Mouse (Mus musculus): ENCODE measurements around the gene Serpinb1c. TPM values are rescaled to one million over a fixed set of nuclear protein-coding genes. Genes with fewer than 3 reads are reported as not detected.

Serpinb1c gene
- polyA plus RNA-seq, 1 experiment from 2014 or later = not detected

DNA sequence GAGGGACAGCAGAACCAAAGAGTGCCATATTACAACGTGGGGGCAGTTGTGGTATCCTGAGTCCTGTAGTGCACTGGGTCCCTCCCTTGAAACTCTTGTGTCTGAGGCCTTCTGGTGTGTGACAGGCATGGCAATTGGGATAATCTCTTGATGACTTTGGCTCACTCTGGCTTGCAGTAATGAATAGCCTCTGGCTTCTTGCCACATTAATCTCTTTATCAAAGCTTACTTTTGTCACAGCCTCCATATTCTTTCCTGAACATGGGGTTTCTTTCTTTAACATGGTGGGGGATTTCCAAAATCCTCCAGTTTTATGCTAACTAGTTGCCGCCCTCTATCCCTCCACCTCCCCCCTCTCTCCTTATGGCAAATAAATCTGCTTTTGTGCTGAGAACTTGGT is 44.9 kb downstream of the Serpinb1c start:
- no peak overlapping the region for H3K27ac ChIP-seq (replicated peaks; ENCODE audit: low read depth, low read length)
- H3K9ac ChIP-seq (replicated peaks; ENCODE audit: low read length) = no peak overlapping the region
- H3K36me3 ChIP-seq (ENCODE audit: control insufficient read depth, insufficient read depth, low read length) = no peaks in the 10 kb centered on the region
- H3K4me1 ChIP-seq (ENCODE audit: control insufficient read depth, insufficient read depth, low read length) = peaks cover 2% of the 10 kb centered on the region; the same call in 1 of the 2 replicates
- no peaks in the 10 kb centered on the region for H3K9me3 ChIP-seq (ENCODE audit: control insufficient read depth, low read length)
- DNase-seq = peak; percentile 79
- ATAC-seq (ENCODE audit: low FRiP score, low TSS enrichment) = peak; percentile 80
- no peak overlapping the region for H3K4me3 ChIP-seq (replicated peaks; ENCODE audit: low read depth, low read length)
- 11% methylated on average over 2 of the region's 2 CpGs for WGBS
- H3K4me2 ChIP-seq (ENCODE audit: low read length) = no peak overlapping the region
- peaks cover 5% of the 10 kb centered on the region; the same call in 1 of the 2 replicates for H3K27me3 ChIP-seq (ENCODE audit: control insufficient read depth, insufficient read depth, low read length)

DNA sequence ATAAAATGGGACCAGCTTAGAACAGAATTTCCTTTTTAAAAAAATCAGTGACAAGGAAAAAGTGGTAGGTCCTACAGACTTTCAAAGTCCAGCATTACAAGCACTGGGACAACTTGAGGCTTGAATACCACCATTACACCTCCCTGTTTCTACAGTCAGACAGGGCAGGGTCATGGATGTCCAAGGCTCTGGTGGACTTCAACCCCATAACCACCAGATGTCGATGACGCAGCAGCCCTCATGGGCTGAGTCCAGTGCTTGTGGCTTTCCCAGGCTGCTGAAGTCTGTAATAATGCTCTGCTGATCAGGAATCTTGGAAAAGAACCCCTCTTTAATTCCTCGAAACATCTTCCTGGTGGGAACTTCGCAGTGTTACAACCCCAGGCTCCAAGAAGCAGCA is 45.5 kb downstream of the Serpinb1c start:
- Histone ChIP-seq H3K4me2 (ENCODE audit: low read length) (no peak overlapping the region), H3K4me1 (ENCODE audit: control insufficient read depth, insufficient read depth, low read length) (peaks cover 2% of the 10 kb centered on the region; the same call in 1 of the 2 replicates), H3K27ac (replicated peaks; ENCODE audit: low read depth, low read length) (no peak overlapping the region), H3K4me3 (replicated peaks; ENCODE audit: low read depth, low read length) (no peak overlapping the region), H3K9ac (replicated peaks; ENCODE audit: low read length) (no peak overlapping the region), H3K9me3 (ENCODE audit: control insufficient read depth, low read length) (no peaks in the 10 kb centered on the region), H3K27me3 (ENCODE audit: control insufficient read depth, insufficient read depth, low read length) (peaks cover 5% of the 10 kb centered on the region; the same call in 1 of the 2 replicates), H3K36me3 (ENCODE audit: control insufficient read depth, insufficient read depth, low read length) (no peaks in the 10 kb centered on the region)
- peak; percentile 49; the same call in 1 of the 2 replicates for ATAC-seq (ENCODE audit: low FRiP score, low TSS enrichment)
- WGBS = 51% methylated on average over 4 of the region's 4 CpGs
- DNase-seq = no peak

DNA sequence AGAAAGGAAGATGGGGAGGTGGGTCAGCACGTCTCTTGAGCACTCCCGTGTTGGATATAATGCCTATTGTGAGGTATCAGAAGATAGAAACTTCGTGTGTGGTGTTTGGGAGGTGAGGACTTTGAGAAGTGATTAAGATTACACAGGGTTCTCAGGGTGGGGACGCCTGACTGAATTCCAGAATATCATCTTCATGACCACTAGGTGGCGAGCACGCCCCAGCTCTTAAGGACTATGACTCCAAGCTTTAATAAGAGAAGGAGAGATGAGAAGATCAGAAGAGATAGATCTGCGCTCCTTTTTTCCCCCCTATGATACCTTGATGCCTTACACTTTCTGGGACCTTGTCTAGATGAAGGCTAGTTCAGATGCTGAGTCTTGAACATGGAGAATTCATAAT is 46.0 kb downstream of the Serpinb1c start:
- 10% methylated on average over 7 of the region's 7 CpGs for WGBS
- Histone ChIP-seq H3K36me3 (ENCODE audit: control insufficient read depth, insufficient read depth, low read length) (no peaks in the 10 kb centered on the region), H3K9ac (replicated peaks; ENCODE audit: low read length) (no peak overlapping the region), H3K4me3 (replicated peaks; ENCODE audit: low read depth, low read length) (no peak overlapping the region), H3K27ac (replicated peaks; ENCODE audit: low read depth, low read length) (no peak overlapping the region), H3K4me1 (ENCODE audit: control insufficient read depth, insufficient read depth, low read length) (peaks cover 2% of the 10 kb centered on the region; the same call in 1 of the 2 replicates), H3K9me3 (ENCODE audit: control insufficient read depth, low read length) (no peaks in the 10 kb centered on the region), H3K4me2 (ENCODE audit: low read length) (no peak overlapping the region), H3K27me3 (ENCODE audit: control insufficient read depth, insufficient read depth, low read length) (peaks cover 5% of the 10 kb centered on the region; the same call in 1 of the 2 replicates)
- DNase-seq (peak; percentile 81), ATAC-seq (ENCODE audit: low FRiP score, low TSS enrichment) (no peak)

DNA sequence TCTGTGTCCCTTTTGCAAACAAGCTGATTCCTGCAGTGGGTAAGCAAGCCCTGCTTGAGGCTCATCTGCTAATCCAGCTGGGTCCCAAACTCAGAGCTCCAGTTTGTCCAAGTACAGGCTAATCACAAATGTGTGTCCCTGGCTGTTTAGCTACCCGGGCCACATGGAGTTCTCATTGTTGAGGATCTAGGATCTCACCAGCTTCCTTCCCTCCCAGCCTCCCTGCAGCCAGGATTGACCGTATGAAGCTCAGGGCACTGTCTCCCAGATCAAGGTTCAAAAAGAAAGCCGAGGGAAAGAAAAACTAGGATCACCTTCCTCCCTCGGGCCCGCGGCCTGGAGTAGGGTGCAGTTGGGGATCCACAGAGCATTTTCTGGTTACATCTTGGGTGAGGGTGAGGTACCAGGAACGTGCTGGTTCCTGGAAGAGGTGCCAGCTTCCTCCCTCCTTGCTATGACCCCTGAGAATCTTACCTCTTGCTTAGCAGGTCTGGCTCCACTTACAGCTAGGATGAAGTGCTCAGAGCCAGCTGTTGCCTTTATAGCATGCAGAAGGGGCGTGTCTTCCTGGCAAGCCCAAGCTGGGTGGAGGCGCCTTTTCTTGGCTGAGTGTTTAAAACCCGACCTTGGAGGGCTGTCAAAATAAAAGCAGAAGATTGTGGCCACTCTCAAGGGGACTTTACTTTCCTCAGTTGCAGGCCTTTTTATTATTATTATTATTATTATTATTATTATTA is 47.2 kb downstream of the Serpinb1c start, which contains the start of gene Serpinb1a:
Serpinb1a (minus strand) TSS at position 518 of the 737 bp plus-strand sequence.
- no peaks in the 10 kb centered on the region for H3K9me3 ChIP-seq (ENCODE audit: control insufficient read depth, low read length)
- DNase-seq = peak; percentile 13
- 67% methylated on average over 10 of the region's 10 CpGs for WGBS
- peaks cover 5% of the 10 kb centered on the region; the same call in 1 of the 2 replicates for H3K27me3 ChIP-seq (ENCODE audit: control insufficient read depth, insufficient read depth, low read length)
- H3K4me3 ChIP-seq (replicated peaks; ENCODE audit: low read depth, low read length) = no peak within 1 kb of the TSS
- no peak within 1 kb of the TSS for H3K4me2 ChIP-seq (ENCODE audit: low read length)
- H3K36me3 ChIP-seq (ENCODE audit: control insufficient read depth, insufficient read depth, low read length) = no peaks in the 10 kb centered on the region
- H3K27ac ChIP-seq (replicated peaks; ENCODE audit: low read depth, low read length) = no peak within 1 kb of the TSS
- ATAC-seq (ENCODE audit: low FRiP score, low TSS enrichment) = no peak
- H3K4me1 ChIP-seq (ENCODE audit: control insufficient read depth, insufficient read depth, low read length) = peaks cover 2% of the 10 kb centered on the region; the same call in 1 of the 2 replicates
- H3K9ac ChIP-seq (replicated peaks; ENCODE audit: low read length) = no peak within 1 kb of the TSS

DNA sequence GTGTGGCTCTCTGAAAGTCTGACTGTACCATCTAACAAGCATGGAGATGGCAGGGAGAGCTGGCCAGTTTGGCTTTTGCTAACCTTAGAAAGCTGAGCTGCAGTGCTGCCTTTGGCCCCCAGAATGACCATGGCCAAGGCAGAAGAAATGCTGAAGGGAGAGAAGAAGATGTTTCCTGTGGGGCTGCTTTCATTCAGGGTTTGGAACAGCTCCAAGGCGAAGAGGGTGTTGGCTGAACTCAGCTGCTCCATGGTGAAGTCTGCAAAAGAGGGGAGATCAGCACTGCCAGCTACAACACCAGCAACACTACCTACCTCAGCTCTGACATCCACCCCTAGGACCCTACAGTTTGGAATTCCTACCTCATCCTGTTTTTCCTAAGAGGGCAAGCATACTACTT is 47.9 kb downstream of the Serpinb1c start:
- H3K27me3 ChIP-seq (ENCODE audit: control insufficient read depth, insufficient read depth, low read length) = peaks cover 5% of the 10 kb centered on the region; the same call in 1 of the 2 replicates
- ATAC-seq (ENCODE audit: low FRiP score, low TSS enrichment) = no peak
- 80% methylated on average over 1 of the region's 1 CpGs for WGBS
- H3K4me2 ChIP-seq (ENCODE audit: low read length) = no peak overlapping the region
- H3K4me3 ChIP-seq (replicated peaks; ENCODE audit: low read depth, low read length) = no peak overlapping the region
- no peak overlapping the region for H3K27ac ChIP-seq (replicated peaks; ENCODE audit: low read depth, low read length)
- H3K9ac ChIP-seq (replicated peaks; ENCODE audit: low read length) = no peak overlapping the region
- DNase-seq = no peak
- peaks cover 2% of the 10 kb centered on the region; the same call in 1 of the 2 replicates for H3K4me1 ChIP-seq (ENCODE audit: control insufficient read depth, insufficient read depth, low read length)
- no peaks in the 10 kb centered on the region for H3K36me3 ChIP-seq (ENCODE audit: control insufficient read depth, insufficient read depth, low read length)
- no peaks in the 10 kb centered on the region for H3K9me3 ChIP-seq (ENCODE audit: control insufficient read depth, low read length)

DNA sequence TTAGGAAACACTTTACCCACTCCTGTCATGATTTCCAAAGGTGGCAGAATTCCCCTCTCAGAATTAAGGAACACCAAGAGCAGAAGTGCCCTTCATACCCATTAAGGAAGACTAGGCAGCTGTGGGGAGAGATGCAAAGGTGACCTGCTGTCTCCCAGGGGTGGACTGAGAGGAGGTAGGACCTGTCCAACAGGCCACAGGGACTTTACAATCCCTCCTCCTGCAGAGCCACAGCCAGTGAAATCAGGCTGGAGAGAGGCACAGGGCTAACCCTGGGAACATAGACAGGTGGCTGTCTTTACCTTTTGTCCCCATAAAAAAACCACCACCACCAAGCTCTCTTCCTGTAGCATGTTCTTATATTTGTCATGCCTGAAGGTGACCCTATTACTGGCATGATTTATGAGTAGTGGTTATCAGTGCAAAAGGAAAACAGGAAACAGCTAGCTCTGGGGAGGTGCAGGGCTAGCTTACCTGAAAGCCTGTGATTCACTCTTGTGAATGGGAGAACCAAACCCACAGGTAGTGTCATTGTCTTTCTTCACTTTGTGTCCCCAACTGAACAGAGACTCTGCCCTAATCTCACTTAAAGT is 48.4 kb downstream of the Serpinb1c start:
- no peak overlapping the region for H3K9ac ChIP-seq (replicated peaks; ENCODE audit: low read length)
- H3K9me3 ChIP-seq (ENCODE audit: control insufficient read depth, low read length) = no peaks in the 10 kb centered on the region
- no peak overlapping the region for H3K4me2 ChIP-seq (ENCODE audit: low read length)
- peaks cover 4% of the 10 kb centered on the region; the same call in 1 of the 2 replicates for H3K27me3 ChIP-seq (ENCODE audit: control insufficient read depth, insufficient read depth, low read length)
- no peak overlapping the region for H3K4me3 ChIP-seq (replicated peaks; ENCODE audit: low read depth, low read length)
- DNase-seq = no peak
- no peak overlapping the region for H3K27ac ChIP-seq (replicated peaks; ENCODE audit: low read depth, low read length)
- ATAC-seq (ENCODE audit: low FRiP score, low TSS enrichment) = no peak
- peaks cover 2% of the 10 kb centered on the region; the same call in 1 of the 2 replicates for H3K4me1 ChIP-seq (ENCODE audit: control insufficient read depth, insufficient read depth, low read length)
- H3K36me3 ChIP-seq (ENCODE audit: control insufficient read depth, insufficient read depth, low read length) = no peaks in the 10 kb centered on the region

DNA sequence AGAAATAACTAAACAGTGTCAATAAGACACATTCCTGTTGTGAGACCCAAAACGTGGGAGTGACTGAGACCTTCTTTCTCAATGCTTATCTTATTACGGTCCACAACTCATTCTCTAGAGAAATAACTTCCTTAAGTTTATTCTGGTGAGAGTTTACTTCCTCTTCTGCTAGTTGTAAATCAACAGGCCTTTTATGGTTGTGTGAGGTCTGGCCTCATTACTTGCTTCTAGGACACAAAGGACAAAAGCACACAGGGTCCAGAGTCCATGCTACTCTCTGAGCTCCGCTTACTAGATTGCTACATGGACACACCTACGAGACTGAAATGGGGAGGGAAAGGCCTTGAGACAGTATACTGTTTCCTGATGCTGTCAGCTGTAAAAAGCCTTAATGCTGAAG is 48.9 kb downstream of the Serpinb1c start:
- DNase-seq (no peak), ATAC-seq (ENCODE audit: low FRiP score, low TSS enrichment) (no peak)
- Histone ChIP-seq H3K27ac (replicated peaks; ENCODE audit: low read depth, low read length) (no peak overlapping the region), H3K9me3 (ENCODE audit: control insufficient read depth, low read length) (no peaks in the 10 kb centered on the region), H3K4me3 (replicated peaks; ENCODE audit: low read depth, low read length) (no peak overlapping the region), H3K4me1 (ENCODE audit: control insufficient read depth, insufficient read depth, low read length) (peaks cover 2% of the 10 kb centered on the region; the same call in 1 of the 2 replicates), H3K4me2 (ENCODE audit: low read length) (no peak overlapping the region), H3K9ac (replicated peaks; ENCODE audit: low read length) (no peak overlapping the region), H3K27me3 (ENCODE audit: control insufficient read depth, insufficient read depth, low read length) (peaks cover 3% of the 10 kb centered on the region; the same call in 1 of the 2 replicates), H3K36me3 (ENCODE audit: control insufficient read depth, insufficient read depth, low read length) (no peaks in the 10 kb centered on the region)
- WGBS = 86% methylated on average over 4 of the region's 4 CpGs

DNA sequence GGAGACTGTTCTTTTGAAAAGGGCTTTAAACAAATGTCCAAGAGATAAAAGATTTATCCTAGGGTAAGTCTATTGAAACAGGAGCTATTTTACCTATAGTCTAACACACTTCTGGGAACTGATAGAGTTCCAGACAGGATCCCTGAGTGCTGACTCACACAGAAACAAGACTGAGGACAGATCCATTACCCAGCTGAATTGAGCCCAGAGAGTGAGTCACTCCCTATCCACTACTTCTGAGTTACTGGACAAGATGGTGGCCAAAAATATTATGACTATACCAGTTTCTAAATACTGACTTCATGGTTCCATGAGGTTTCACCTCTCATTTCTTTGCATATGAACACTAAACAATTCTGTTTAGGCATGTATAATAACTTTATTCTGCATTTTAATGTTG is 51.8 kb downstream of the Serpinb1c start:
- Histone ChIP-seq H3K36me3 (ENCODE audit: control insufficient read depth, insufficient read depth, low read length) (no peaks in the 10 kb centered on the region), H3K9me3 (ENCODE audit: control insufficient read depth, low read length) (no peaks in the 10 kb centered on the region), H3K27me3 (ENCODE audit: control insufficient read depth, insufficient read depth, low read length) (peaks cover 3% of the 10 kb centered on the region; the same call in 1 of the 2 replicates), H3K4me2 (ENCODE audit: low read length) (no peak overlapping the region), H3K9ac (replicated peaks; ENCODE audit: low read length) (no peak overlapping the region), H3K4me1 (ENCODE audit: control insufficient read depth, insufficient read depth, low read length) (no peaks in the 10 kb centered on the region), H3K27ac (replicated peaks; ENCODE audit: low read depth, low read length) (no peak overlapping the region), H3K4me3 (replicated peaks; ENCODE audit: low read depth, low read length) (no peak overlapping the region)
- ATAC-seq (ENCODE audit: low FRiP score, low TSS enrichment) (no peak), DNase-seq (no peak)
